Mouse (Mus musculus) liver, embryonic 12.5 days (tissue): ENCODE data around the gene Sstr2. TPM values are rescaled to one million over a fixed set of nuclear protein-coding genes. Genes with fewer than 3 reads are reported as not detected.
"Not testable (repeated sequence)": the region's sequence is repeated elsewhere in the genome, so short reads cannot be mapped to it uniquely, and the experiment has no call there.

Source experiments
- ATAC-seq: fragments of 200-750 bp; cut with Nextera tagmentation; 2 replicates; pipeline ENCODE4 v1.8.0; 2017; ENCODE audit warnings: moderate number of reproducible peaks, mild to moderate bottlenecking, moderate library complexity
- H3K27ac ChIP-seq: fragments of 300-500 bp; sonication (generic); 2 replicates; pipeline ENCODE4 v1.5.1; 2016; ENCODE audit warnings: mild to moderate bottlenecking
- H3K27me3 ChIP-seq: fragments of 300-500 bp; sonication (generic); replicated peaks from 2 replicates; pipeline ENCODE4 v1.6.1; 2016; ENCODE audit warnings: mild to moderate bottlenecking, moderate library complexity
- H3K36me3 ChIP-seq: fragments of 300-500 bp; sonication (generic); 2 replicates; pipeline ENCODE4 v1.6.1; 2016; ENCODE audit warnings: mild to moderate bottlenecking, moderate library complexity
- H3K4me1 ChIP-seq: fragments of 300-500 bp; sonication (generic); 2 replicates; pipeline ENCODE4 v1.6.1; 2016
- H3K4me2 ChIP-seq: fragments of 300-500 bp; sonication (generic); 2 replicates; pipeline ENCODE4 v1.6.1; 2016; ENCODE audit warnings: mild to moderate bottlenecking, moderate library complexity
- H3K4me3 ChIP-seq: fragments of 300-500 bp; sonication (generic); 2 replicates; pipeline ENCODE4 v1.5.1; 2016; ENCODE audit warnings: mild to moderate bottlenecking, moderate library complexity
- H3K9ac ChIP-seq: fragments of 300-500 bp; sonication (generic); 2 replicates; pipeline ENCODE4 v1.6.1; 2016; ENCODE audit warnings: mild to moderate bottlenecking, moderate library complexity
- H3K9me3 ChIP-seq: fragments of 300-500 bp; sonication (generic); replicated peaks from 2 replicates; pipeline ENCODE4 v1.6.1; 2016; ENCODE audit warnings: mild to moderate bottlenecking, moderate library complexity
- WGBS: fragments of 180-500 bp; shearing (Covaris S2); methylation state at CpG from one replicate; pipeline ENCODE4 v1.1.7; 2016; ENCODE audit not compliant: insufficient replicate concordance; 5-methylcytosine and 5-hydroxymethylcytosine counted together
- polyA plus RNA-seq: library from polyadenylated mRNA; unstranded; fragments of >200 nt; fragmentation: Nextera tagmentation; extraction: Ambion mirVana; gene quantifications from 2 replicates; pipeline ENCODE4 v1.2.1, GENCODE M21; 2016

Gene Sstr2
- polyA plus RNA-seq, 1 experiment from 2014 or later, result 2.7 TPM

DNA sequence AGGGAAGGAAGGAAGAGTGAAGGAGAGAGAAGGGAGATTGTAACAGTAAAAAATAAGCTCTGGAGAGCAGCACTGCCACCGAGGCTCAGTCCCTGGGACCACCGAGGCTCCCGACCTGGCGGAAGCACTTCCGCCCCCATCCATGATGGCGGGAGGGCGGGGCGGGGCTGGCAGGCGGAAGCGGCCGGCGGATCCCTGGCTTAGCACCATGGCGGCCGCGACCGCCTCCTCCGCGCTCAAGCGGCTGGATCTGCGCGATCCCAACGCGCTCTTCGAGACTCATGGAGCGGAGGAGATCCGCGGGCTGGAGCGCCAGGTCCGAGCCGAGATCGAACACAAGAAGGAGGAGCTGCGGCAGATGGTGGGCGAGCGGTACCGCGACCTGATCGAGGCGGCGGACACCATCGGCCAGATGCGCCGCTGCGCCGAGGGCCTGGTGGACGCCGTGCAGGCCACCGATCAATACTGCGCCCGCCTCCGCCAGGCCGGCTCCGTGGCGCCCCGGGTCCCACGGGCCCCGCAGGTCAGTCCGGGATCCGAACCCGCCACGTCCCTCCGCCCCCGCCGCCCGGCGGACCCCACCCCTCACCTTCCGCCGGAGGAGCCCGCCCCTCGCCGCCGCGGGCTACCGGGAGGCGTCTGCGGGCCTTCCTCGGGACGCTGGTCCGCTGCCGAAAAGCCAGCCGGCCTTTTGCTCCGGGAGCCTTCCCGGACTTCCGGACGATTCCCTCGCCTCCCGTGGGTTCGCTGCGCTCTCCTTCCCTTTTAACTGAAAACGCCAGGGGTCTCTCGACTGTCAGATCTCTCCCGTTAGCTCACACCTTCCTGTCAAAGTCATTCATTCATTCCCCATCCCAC is 30.4 kb downstream of the Sstr2 start, which contains the start of gene Slc39a11:
Slc39a11 (minus strand) TSS at position 727 of the 858 bp plus-strand sequence.
- ATAC-seq, result peak; percentile 73

GRCm38 (mm10) chr11:113651206-113651906 is 32.2 kb downstream of the Sstr2 start:
- Histone ChIP-seq H3K27ac (peak overlapping the region; percentile 90), H3K4me3 (peak overlapping the region; percentile 95), H3K4me2 (peak overlapping the region; percentile 89), H3K27me3 (peaks cover 11% of the 10 kb centered on the region), H3K4me1 (peaks cover 33% of the 10 kb centered on the region), H3K9ac (0 out of 2 replicates have a peak overlapping the region, but pooled peaks have one; percentile 94), H3K9me3 (no peaks in the 10 kb centered on the region), H3K36me3 (peaks cover 50% of the 10 kb centered on the region)
- 56% methylated on average over 22 of the region's 22 CpGs for WGBS
- ATAC-seq, result peak; percentile 45; the same call in 1 of the 2 replicates

More for the DNA sequence above, 30.4 kb downstream of the Sstr2 start, which contains the start of gene Slc39a11:
- peak within 1 kb of the TSS; percentile 89 for H3K4me2 ChIP-seq
- under 1% methylated on average over 87 of the region's 91 CpGs for WGBS
- H3K9me3 ChIP-seq, result no peaks in the 10 kb centered on the region
- peaks cover 32% of the 10 kb centered on the region for H3K36me3 ChIP-seq
- H3K4me3 ChIP-seq, result peak within 1 kb of the TSS; percentile 95
- H3K9ac ChIP-seq, result peak within 1 kb of the TSS; percentile 94
- H3K27me3 ChIP-seq, result peaks cover 11% of the 10 kb centered on the region
- peak within 1 kb of the TSS; percentile 90 for H3K27ac ChIP-seq
- peaks cover 33% of the 10 kb centered on the region for H3K4me1 ChIP-seq

DNA sequence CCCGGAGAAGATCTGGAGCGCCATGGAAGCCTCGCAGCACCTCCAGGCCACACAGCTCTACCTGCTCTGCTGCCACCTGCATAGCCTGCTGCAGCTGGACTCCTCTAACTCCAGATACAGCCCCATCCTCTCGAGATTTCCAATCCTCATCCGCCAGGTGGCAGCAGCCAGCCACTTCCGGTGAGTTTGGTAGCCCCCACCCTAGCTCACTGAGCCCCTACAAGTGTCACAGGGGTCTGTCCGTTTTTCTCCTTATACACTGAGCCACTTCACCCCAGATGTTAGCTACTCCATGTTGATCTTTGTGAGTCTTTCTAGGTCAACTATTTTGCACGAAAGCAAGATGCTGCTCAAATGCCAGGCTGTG is 32.7 kb downstream of the Sstr2 start:
- peak overlapping the region; percentile 8 for H3K4me3 ChIP-seq
- no peak overlapping the region for H3K9ac ChIP-seq
- H3K9me3 ChIP-seq, result no peaks in the 10 kb centered on the region
- no peak for ATAC-seq
- H3K4me2 ChIP-seq, result peak overlapping the region; percentile 89; the same call in 1 of the 2 replicates
- peaks cover 55% of the 10 kb centered on the region for H3K36me3 ChIP-seq
- WGBS, result 55% methylated on average over 8 of the region's 8 CpGs
- peaks cover 11% of the 10 kb centered on the region for H3K27me3 ChIP-seq
- peaks cover 33% of the 10 kb centered on the region for H3K4me1 ChIP-seq
- peak overlapping the region; percentile 83 for H3K27ac ChIP-seq

DNA sequence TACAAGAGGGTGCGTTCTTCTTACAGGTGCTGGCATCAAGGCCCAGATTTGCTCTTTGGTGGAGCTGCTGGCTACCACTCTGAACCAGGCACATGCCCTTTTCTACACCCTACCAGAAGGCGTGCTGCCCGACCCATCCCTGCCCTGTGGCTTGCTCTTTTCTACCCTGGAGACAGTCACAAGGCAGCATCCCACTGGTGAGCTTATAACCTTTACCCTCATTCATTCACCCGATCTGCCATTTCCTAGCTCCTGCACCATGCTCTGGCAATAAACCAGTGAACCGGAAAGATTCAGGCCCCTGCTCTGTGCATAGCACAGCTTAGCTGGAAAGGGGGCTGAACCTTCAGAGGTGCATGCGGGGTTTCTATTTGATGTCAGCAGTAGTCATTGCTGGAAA is 33.4 kb downstream of the Sstr2 start:
- Histone ChIP-seq H3K27me3 (peaks cover 6% of the 10 kb centered on the region), H3K4me1 (peaks cover 33% of the 10 kb centered on the region), H3K27ac (no peak overlapping the region; the same call in 1 of the 2 replicates), H3K9ac (no peak overlapping the region), H3K4me2 (no peak overlapping the region), H3K36me3 (peaks cover 61% of the 10 kb centered on the region), H3K9me3 (no peaks in the 10 kb centered on the region), H3K4me3 (no peak overlapping the region)
- 93% methylated on average over 6 of the region's 6 CpGs for WGBS
- ATAC-seq, result no peak

- Histone ChIP-seq H3K36me3 (peaks cover 77% of the 10 kb centered on the region), H3K9ac (no peak overlapping the region), H3K4me1 (peaks cover 21% of the 10 kb centered on the region), H3K9me3 (no peaks in the 10 kb centered on the region), H3K27ac (no peak overlapping the region), H3K27me3 (no peaks in the 10 kb centered on the region), H3K4me3 (no peak overlapping the region), H3K4me2 (no peak overlapping the region)
- 94% methylated on average over 15 of the region's 15 CpGs for WGBS
- no peak for ATAC-seq
Measured at GRCm38 (mm10) chr11:113654105-113654504, 35.0 kb downstream of the Sstr2 start.

GRCm38 (mm10) chr11:113654561-113655270 is 35.6 kb downstream of the Sstr2 start:
- Histone ChIP-seq H3K27ac (no peak overlapping the region), H3K27me3 (no peaks in the 10 kb centered on the region), H3K4me1 (peaks cover 20% of the 10 kb centered on the region), H3K9me3 (no peaks in the 10 kb centered on the region), H3K36me3 (peaks cover 83% of the 10 kb centered on the region), H3K4me3 (no peak overlapping the region), H3K4me2 (no peak overlapping the region), H3K9ac (no peak overlapping the region)
- WGBS, result 84% methylated on average over 18 of the region's 18 CpGs
- no peak for ATAC-seq

- 86% methylated on average over 8 of the region's 8 CpGs for WGBS
- no peak for ATAC-seq
- H3K4me2 ChIP-seq, result no peak overlapping the region
- no peak overlapping the region for H3K27ac ChIP-seq
- no peaks in the 10 kb centered on the region for H3K9me3 ChIP-seq
- peaks cover 4% of the 10 kb centered on the region for H3K4me1 ChIP-seq
- H3K27me3 ChIP-seq, result no peaks in the 10 kb centered on the region
- no peak overlapping the region for H3K4me3 ChIP-seq
- H3K36me3 ChIP-seq, result peaks cover 100% of the 10 kb centered on the region
- H3K9ac ChIP-seq, result no peak overlapping the region
Measured at GRCm38 (mm10) chr11:113656511-113656932, 37.4 kb downstream of the Sstr2 start.

DNA sequence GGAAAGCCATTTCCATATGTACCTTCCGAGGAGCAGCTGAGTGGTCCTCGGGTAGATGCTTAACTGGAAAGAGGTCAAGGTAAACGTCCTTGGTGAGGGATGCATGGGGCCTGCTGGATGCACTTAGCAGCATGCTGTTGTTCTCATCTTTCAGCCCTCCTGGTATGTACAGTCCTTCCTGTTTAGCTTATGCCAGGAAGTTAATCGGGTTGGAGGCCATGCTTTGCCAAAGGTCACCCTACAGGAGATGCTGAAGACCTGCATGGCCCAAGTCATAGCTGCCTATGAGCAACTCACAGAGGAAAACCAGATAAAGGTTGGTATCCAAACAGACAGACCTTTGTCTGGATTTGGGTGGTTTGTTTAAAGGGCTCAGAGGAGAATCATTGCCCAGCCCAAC is 38.1 kb downstream of the Sstr2 start:
- Histone ChIP-seq H3K27me3 (no peaks in the 10 kb centered on the region), H3K9ac (no peak overlapping the region), H3K4me3 (no peak overlapping the region), H3K4me2 (no peak overlapping the region), H3K9me3 (no peaks in the 10 kb centered on the region), H3K27ac (no peak overlapping the region), H3K4me1 (no peaks in the 10 kb centered on the region), H3K36me3 (peaks cover 100% of the 10 kb centered on the region)
- 75% methylated on average over 4 of the region's 4 CpGs for WGBS
- no peak for ATAC-seq

- H3K9ac ChIP-seq, result no peak overlapping the region
- no peaks in the 10 kb centered on the region for H3K27me3 ChIP-seq
- no peak overlapping the region for H3K4me3 ChIP-seq
- H3K27ac ChIP-seq, result no peak overlapping the region
- H3K4me1 ChIP-seq, result no peaks in the 10 kb centered on the region
- no peaks in the 10 kb centered on the region for H3K9me3 ChIP-seq
- ATAC-seq, result no peak
- peaks cover 100% of the 10 kb centered on the region for H3K36me3 ChIP-seq
- H3K4me2 ChIP-seq, result no peak overlapping the region
- 86% methylated on average over 8 of the region's 8 CpGs for WGBS
Measured at GRCm38 (mm10) chr11:113658319-113658718, 39.2 kb downstream of the Sstr2 start.

DNA sequence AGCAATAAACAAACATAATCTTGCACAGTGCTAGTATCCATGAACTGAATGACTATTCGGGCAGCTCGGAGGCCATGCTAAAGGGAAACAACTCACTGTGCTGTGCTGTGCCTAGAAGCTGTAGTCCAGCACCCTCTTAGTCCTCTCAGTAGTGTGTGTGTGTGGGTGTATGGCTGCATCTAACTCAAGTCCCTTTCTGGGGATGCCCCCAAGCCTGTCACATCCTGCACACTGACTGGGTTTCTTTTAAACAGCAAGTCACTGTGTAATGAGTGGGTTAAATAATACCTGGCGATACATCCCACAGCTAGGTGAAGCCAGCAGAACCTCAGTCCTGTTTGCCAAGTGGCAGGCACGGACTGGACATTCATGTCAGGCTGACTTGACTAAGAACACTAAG is 39.6 kb downstream of the Sstr2 start:
- Histone ChIP-seq H3K9me3 (no peaks in the 10 kb centered on the region), H3K4me1 (no peaks in the 10 kb centered on the region), H3K4me3 (no peak overlapping the region), H3K36me3 (peaks cover 100% of the 10 kb centered on the region), H3K27ac (no peak overlapping the region), H3K27me3 (no peaks in the 10 kb centered on the region), H3K9ac (no peak overlapping the region), H3K4me2 (no peak overlapping the region)
- WGBS, result 86% methylated on average over 4 of the region's 4 CpGs
- no peak for ATAC-seq

DNA sequence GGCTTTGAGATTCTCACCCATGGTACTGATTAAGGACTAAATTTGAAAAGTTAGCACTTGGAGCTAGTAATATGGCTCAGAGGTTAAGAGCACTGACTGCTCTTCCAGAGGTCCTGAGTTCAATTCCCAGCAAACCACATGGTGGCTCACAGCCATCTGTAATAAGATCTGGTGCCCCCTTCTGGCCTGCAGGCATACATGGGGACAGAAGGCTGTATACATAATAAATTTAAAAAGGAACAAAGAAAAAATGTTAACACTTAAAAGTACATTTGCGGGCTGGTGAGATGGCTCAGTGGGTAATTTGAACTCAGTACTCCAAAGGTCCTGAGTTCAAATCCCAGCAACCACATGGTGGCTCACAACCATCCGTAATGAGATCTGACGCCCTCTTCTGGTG is 41.1 kb downstream of the Sstr2 start:
- not testable (repeated sequence) for ATAC-seq, H3K27ac ChIP-seq, H3K9me3 ChIP-seq, H3K4me3 ChIP-seq, H3K9ac ChIP-seq, H3K4me1 ChIP-seq, H3K27me3 ChIP-seq, H3K4me2 ChIP-seq
- H3K36me3 ChIP-seq, result peaks cover 100% of the 10 kb centered on the region
- 84% methylated on average over 3 of the region's 3 CpGs for WGBS
